Mouse (Mus musculus) embryo, embryonic 11.5 days (tissue): ENCODE measurements around the gene Cd55.
"Not testable (repeated sequence)": the region's sequence is repeated elsewhere in the genome, so short reads cannot be mapped to it uniquely, and the experiment has no call there.

ENCODE experiments used
- DNase-seq: peaks from one replicate; pipeline ENCODE4 v3.0.0-alpha.2; 2012; ENCODE audit warnings: low read depth, low spot score

The Cd55 gene

GRCm38 (mm10) chr1:130427175-130427853 is 35.2 kb downstream of the Cd55 start:
- not testable (repeated sequence) for DNase-seq

DNA sequence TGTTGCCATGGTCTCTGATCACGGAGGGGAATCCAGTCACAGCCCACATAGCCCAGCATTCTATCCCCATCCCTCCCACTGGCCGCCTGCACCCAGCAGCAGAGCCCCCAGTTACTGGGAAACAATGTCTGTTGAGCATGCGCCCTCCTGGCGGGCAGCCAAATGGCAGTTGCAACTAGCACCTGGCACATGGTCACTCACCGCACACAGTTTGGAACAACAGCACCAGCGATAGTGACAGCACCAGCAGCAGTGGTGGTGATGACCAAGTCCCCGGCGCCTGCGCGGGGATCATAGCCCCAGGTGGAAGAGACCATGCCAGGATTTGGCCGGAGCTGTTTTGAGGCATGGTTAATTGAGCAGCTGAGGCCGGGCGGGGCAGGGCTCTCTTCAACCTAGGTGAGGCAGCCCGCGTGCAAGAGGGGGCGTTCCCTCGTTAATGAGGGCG is 39.9 kb downstream of the Cd55 start, which contains the start of gene Cd55b:
Cd55b (minus strand) TSS at position 346 of the 448 bp plus-strand sequence.
- DNase-seq: no peak

GRCm38 (mm10) chr1:130422033-130422432 is 40.5 kb downstream of the Cd55 start:
- not testable (repeated sequence) for DNase-seq

DNA sequence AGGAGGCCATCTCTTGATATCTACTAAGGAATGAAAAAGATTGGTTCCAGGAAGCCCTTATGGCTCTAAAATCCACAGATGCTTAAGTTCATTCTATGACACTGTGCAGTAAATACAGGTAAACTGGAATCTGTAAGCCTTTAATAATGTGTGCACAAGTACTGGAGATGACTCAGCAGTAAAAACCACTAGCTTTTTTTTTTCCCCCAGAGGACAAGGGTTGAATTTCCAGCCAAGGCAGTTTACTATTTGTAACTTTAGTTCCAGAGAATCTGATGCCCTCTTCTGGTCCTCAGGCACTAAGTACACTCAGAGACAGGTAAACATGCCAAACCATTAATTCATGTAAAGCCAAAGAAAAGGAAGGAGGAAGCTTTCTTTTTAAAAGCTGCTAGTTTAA is 65.4 kb downstream of the Cd55 start:
- not testable (repeated sequence) for DNase-seq
